Mouse (Mus musculus) embryonic fibroblast, embryonic 13.5 days (primary cell): ENCODE data around the gene Lingo1.

Source experiments
- CTCF ChIP-seq: IDR thresholded peaks from 2 replicates; pipeline ENCODE4 v1.5.1; 2011; ENCODE audit warnings: mild to moderate bottlenecking, control low read depth, low read length, moderate library complexity, borderline replicate concordance; ENCODE audit not compliant: insufficient read depth
- POLR2A ChIP-seq: IDR thresholded peaks from 2 replicates; pipeline ENCODE4 v1.6.1; 2011; ENCODE audit warnings: low read depth, mild to moderate bottlenecking, control low read depth, low read length, moderate library complexity

- TF ChIP-seq POLR2A, result no peak
- no peak for TF ChIP-seq CTCF
Observed at GRCm38 (mm10) chr9:56755119-56755518, 41.1 kb downstream of the Lingo1 start.
